Mouse (Mus musculus) hindbrain, embryonic 10.5 days (tissue): Measurements from ENCODE around the gene Klhl29. TPM values are rescaled to one million over a fixed set of nuclear protein-coding genes. Genes with fewer than 3 reads are reported as not detected.

Experiments used
- DNase-seq: peaks from one replicate; pipeline ENCODE4 v3.0.0-alpha.2; 2017; ENCODE audit warnings: low spot score
- H3K27ac ChIP-seq: fragments of 300-500 bp; sonication (generic); 2 replicates; pipeline ENCODE4 v1.5.1; 2016; ENCODE audit warnings: mild to moderate bottlenecking, moderate library complexity
- H3K27me3 ChIP-seq: fragments of 300-500 bp; sonication (generic); 2 replicates; pipeline ENCODE4 v1.6.1; 2016; ENCODE audit warnings: mild to moderate bottlenecking; ENCODE audit not compliant: poor library complexity, insufficient read depth, severe bottlenecking
- H3K36me3 ChIP-seq: fragments of 300-500 bp; sonication (generic); 2 replicates; pipeline ENCODE4 v1.6.1; 2016; ENCODE audit warnings: mild to moderate bottlenecking, moderate library complexity
- H3K4me1 ChIP-seq: fragments of 300-500 bp; sonication (generic); replicated peaks from 2 replicates; pipeline ENCODE4 v1.6.1; 2016; ENCODE audit warnings: mild to moderate bottlenecking
- H3K4me3 ChIP-seq: fragments of 300-500 bp; sonication (generic); 2 replicates; pipeline ENCODE4 v1.5.1; 2016; ENCODE audit warnings: mild to moderate bottlenecking, moderate library complexity
- H3K9me3 ChIP-seq: fragments of 300-500 bp; sonication (generic); 2 replicates; pipeline ENCODE4 v1.6.1; 2016; ENCODE audit warnings: mild to moderate bottlenecking, moderate library complexity
- WGBS: fragments of 180-500 bp; shearing (Covaris S2); methylation state at CpG from one replicate; pipeline ENCODE4 v1.1.7; 2016; 5-methylcytosine and 5-hydroxymethylcytosine counted together
- polyA plus RNA-seq: library from polyadenylated mRNA; unstranded; fragments of >200 nt; fragmentation: Nextera tagmentation; extraction: Ambion mirVana; gene quantifications from 2 replicates; pipeline ENCODE4 v1.2.1, GENCODE M21; 2016

The Klhl29 gene
- polyA plus RNA-seq, 1 experiment from 2014 or later = 1.8 TPM

- Histone ChIP-seq H3K4me1 (no peaks in the 10 kb centered on the region; the same call in 1 of the 2 replicates), H3K9me3 (no peaks in the 10 kb centered on the region), H3K27ac (no peak overlapping the region), H3K4me3 (no peak overlapping the region), H3K27me3 (no peaks in the 10 kb centered on the region), H3K36me3 (peaks cover 3% of the 10 kb centered on the region; the same call in 1 of the 2 replicates)
- 88% methylated on average over 7 of the region's 7 CpGs for WGBS
- DNase-seq = no peak
Measured at GRCm38 (mm10) chr12:5125907-5126306, 249.6 kb downstream of the Klhl29 start.

- Histone ChIP-seq H3K4me3 (no peak overlapping the region), H3K27ac (no peak overlapping the region), H3K27me3 (no peaks in the 10 kb centered on the region), H3K36me3 (no peaks in the 10 kb centered on the region), H3K9me3 (no peaks in the 10 kb centered on the region), H3K4me1 (peaks cover 20% of the 10 kb centered on the region)
- 74% methylated on average over 8 of the region's 8 CpGs for WGBS
- no peak for DNase-seq
Measured at GRCm38 (mm10) chr12:5122972-5123371, 252.5 kb downstream of the Klhl29 start.

- H3K4me1 ChIP-seq = peaks cover 20% of the 10 kb centered on the region
- 63% methylated on average over 6 of the region's 6 CpGs for WGBS
- H3K9me3 ChIP-seq = no peaks in the 10 kb centered on the region
- H3K27ac ChIP-seq = peak overlapping the region; percentile 53
- no peak for DNase-seq
- no peaks in the 10 kb centered on the region for H3K36me3 ChIP-seq
- peak overlapping the region; percentile 41; the same call in 1 of the 2 replicates for H3K4me3 ChIP-seq
- H3K27me3 ChIP-seq = no peaks in the 10 kb centered on the region
Measured at GRCm38 (mm10) chr12:5120249-5120648, 255.2 kb downstream of the Klhl29 start.

- Histone ChIP-seq H3K4me3 (peak overlapping the region; percentile 41), H3K27me3 (no peaks in the 10 kb centered on the region), H3K9me3 (no peaks in the 10 kb centered on the region), H3K36me3 (no peaks in the 10 kb centered on the region), H3K27ac (peak overlapping the region; percentile 53), H3K4me1 (peaks cover 20% of the 10 kb centered on the region)
- DNase-seq = peak; percentile 90
- WGBS = 13% methylated on average over 15 of the region's 15 CpGs
Measured at GRCm38 (mm10) chr12:5119726-5120125, 255.8 kb downstream of the Klhl29 start.

GRCm38 (mm10) chr12:5119286-5119685, 256.2 kb downstream of the Klhl29 start:
- H3K27me3 ChIP-seq = no peaks in the 10 kb centered on the region
- H3K36me3 ChIP-seq = no peaks in the 10 kb centered on the region
- no peak for DNase-seq
- no peaks in the 10 kb centered on the region for H3K9me3 ChIP-seq
- H3K4me3 ChIP-seq = peak overlapping the region; percentile 41
- WGBS = 61% methylated on average over 9 of the region's 9 CpGs
- H3K27ac ChIP-seq = no peak overlapping the region
- peaks cover 20% of the 10 kb centered on the region for H3K4me1 ChIP-seq

GRCm38 (mm10) chr12:5116605-5117004, 258.9 kb downstream of the Klhl29 start:
- peaks cover 20% of the 10 kb centered on the region for H3K4me1 ChIP-seq
- no peaks in the 10 kb centered on the region for H3K9me3 ChIP-seq
- no peaks in the 10 kb centered on the region for H3K27me3 ChIP-seq
- 90% methylated on average over 5 of the region's 5 CpGs for WGBS
- no peak overlapping the region for H3K27ac ChIP-seq
- DNase-seq = no peak
- H3K4me3 ChIP-seq = no peak overlapping the region
- H3K36me3 ChIP-seq = no peaks in the 10 kb centered on the region

- Histone ChIP-seq H3K4me1 (peaks cover 10% of the 10 kb centered on the region), H3K27ac (no peak overlapping the region), H3K4me3 (no peak overlapping the region), H3K9me3 (no peaks in the 10 kb centered on the region), H3K36me3 (no peaks in the 10 kb centered on the region), H3K27me3 (no peaks in the 10 kb centered on the region)
- no peak for DNase-seq
- 83% methylated on average over 4 of the region's 4 CpGs for WGBS
Measured at GRCm38 (mm10) chr12:5114631-5115030, 260.9 kb downstream of the Klhl29 start.

GRCm38 (mm10) chr12:5111343-5111742, 264.1 kb downstream of the Klhl29 start:
- WGBS = 63% methylated on average over 3 of the region's 3 CpGs
- H3K4me3 ChIP-seq = no peak overlapping the region
- no peak overlapping the region for H3K27ac ChIP-seq
- H3K4me1 ChIP-seq = no peaks in the 10 kb centered on the region
- DNase-seq = peak; percentile 13
- no peaks in the 10 kb centered on the region for H3K27me3 ChIP-seq
- no peaks in the 10 kb centered on the region for H3K9me3 ChIP-seq
- no peaks in the 10 kb centered on the region for H3K36me3 ChIP-seq

GRCm38 (mm10) chr12:5108613-5109012, 266.9 kb downstream of the Klhl29 start:
- Histone ChIP-seq H3K4me3 (no peak overlapping the region), H3K9me3 (no peaks in the 10 kb centered on the region), H3K4me1 (no peaks in the 10 kb centered on the region), H3K36me3 (no peaks in the 10 kb centered on the region), H3K27me3 (no peaks in the 10 kb centered on the region), H3K27ac (no peak overlapping the region)
- 75% methylated on average over 6 of the region's 6 CpGs for WGBS
- DNase-seq = no peak

- Histone ChIP-seq H3K36me3 (no peaks in the 10 kb centered on the region), H3K27me3 (no peaks in the 10 kb centered on the region), H3K4me1 (no peaks in the 10 kb centered on the region), H3K27ac (no peak overlapping the region), H3K4me3 (no peak overlapping the region), H3K9me3 (no peaks in the 10 kb centered on the region)
- DNase-seq = no peak
- 71% methylated on average over 2 of the region's 2 CpGs for WGBS
Measured at GRCm38 (mm10) chr12:5107795-5108194, 267.7 kb downstream of the Klhl29 start.

- Histone ChIP-seq H3K4me1 (no peaks in the 10 kb centered on the region), H3K27me3 (no peaks in the 10 kb centered on the region), H3K9me3 (no peaks in the 10 kb centered on the region), H3K27ac (no peak overlapping the region), H3K4me3 (no peak overlapping the region), H3K36me3 (0 out of 2 replicates have a peak, but pooled peaks cover 4% of the 10 kb centered on the region)
- DNase-seq = no peak
- WGBS = 88% methylated on average over 9 of the region's 9 CpGs
Measured at GRCm38 (mm10) chr12:5104422-5105052, 270.9 kb downstream of the Klhl29 start.

- no peaks in the 10 kb centered on the region for H3K4me1 ChIP-seq
- 0 out of 2 replicates have a peak, but pooled peaks cover 4% of the 10 kb centered on the region for H3K36me3 ChIP-seq
- no peak overlapping the region for H3K27ac ChIP-seq
- no peak for DNase-seq
- 83% methylated on average over 13 of the region's 13 CpGs for WGBS
- no peaks in the 10 kb centered on the region for H3K9me3 ChIP-seq
- no peaks in the 10 kb centered on the region for H3K27me3 ChIP-seq
- H3K4me3 ChIP-seq = no peak overlapping the region
Measured at GRCm38 (mm10) chr12:5101411-5102024, 274.0 kb downstream of the Klhl29 start.

GRCm38 (mm10) chr12:5099572-5099971, 275.9 kb downstream of the Klhl29 start:
- Histone ChIP-seq H3K27me3 (no peaks in the 10 kb centered on the region), H3K4me1 (no peaks in the 10 kb centered on the region), H3K27ac (no peak overlapping the region), H3K4me3 (no peak overlapping the region), H3K9me3 (no peaks in the 10 kb centered on the region), H3K36me3 (peaks cover 7% of the 10 kb centered on the region; the same call in 1 of the 2 replicates)
- 91% methylated on average over 9 of the region's 9 CpGs for WGBS
- no peak for DNase-seq
